Mouse (Mus musculus) erythroblast, embryonic 14.5 days (primary cell): ENCODE data around the gene Smok3c. TPM values are rescaled to one million over a fixed set of nuclear protein-coding genes. Genes with fewer than 3 reads are reported as not detected.
"Not testable (repeated sequence)": the region's sequence is repeated elsewhere in the genome, so short reads cannot be mapped to it uniquely, and the experiment has no call there.

ENCODE experiments used
- H3K27me3 ChIP-seq: 2 replicates; pipeline ENCODE4 v1.6.1; 2012; ENCODE audit warnings: inconsistent platforms; ENCODE audit not compliant: control insufficient read depth
- H3K36me3 ChIP-seq: 2 replicates; pipeline ENCODE4 v1.6.1; 2012; ENCODE audit warnings: mild to moderate bottlenecking, inconsistent platforms; ENCODE audit not compliant: control insufficient read depth
- H3K4me1 ChIP-seq: 2 replicates; pipeline ENCODE4 v1.6.1; 2012; ENCODE audit warnings: inconsistent platforms; ENCODE audit not compliant: control insufficient read depth
- H3K4me3 ChIP-seq: replicated peaks from 2 replicates; pipeline ENCODE3; 2012; ENCODE audit warnings: moderate library complexity, mild to moderate bottlenecking, inconsistent platforms
- H3K9me3 ChIP-seq: 2 replicates; pipeline ENCODE4 v1.6.1; 2012; ENCODE audit warnings: low read length, inconsistent platforms, mixed read lengths; ENCODE audit not compliant: control insufficient read depth
- GATA1 ChIP-seq: IDR thresholded peaks from 2 replicates; pipeline ENCODE4 v1.6.1; 2012; ENCODE audit warnings: low read length, inconsistent platforms, mixed read lengths
- TAL1 ChIP-seq: IDR thresholded peaks from 3 replicates; pipeline ENCODE4 v1.6.1; 2012; ENCODE audit warnings: low read length, inconsistent platforms, mixed read lengths
- polyA plus RNA-seq: library from polyadenylated mRNA; stranded (reverse); fragments of >175 nt; gene quantifications from 2 replicates; pipeline ENCODE4 v1.2.3, GENCODE M21; 2012

Gene Smok3c
- not detected in 2 replicates for polyA plus RNA-seq

DNA sequence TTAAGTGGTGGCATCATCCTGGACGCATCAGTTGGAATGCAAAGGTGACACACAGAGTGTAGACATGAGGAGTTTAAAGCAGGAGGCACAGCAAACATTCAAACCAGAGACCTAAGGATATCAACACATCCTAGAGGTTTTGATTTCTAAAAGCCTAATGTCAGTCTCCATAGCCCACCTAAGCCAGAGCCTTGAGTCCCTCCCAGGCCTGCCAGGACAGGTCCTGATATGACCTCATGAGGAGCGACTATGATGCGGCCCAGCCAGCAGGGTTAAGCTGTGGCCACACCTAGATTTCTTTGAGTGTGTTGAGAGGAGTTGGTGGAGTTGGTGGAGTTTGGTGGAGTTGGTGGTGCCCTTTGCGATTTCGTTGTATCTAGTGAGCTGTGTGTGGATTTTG, at the start of gene Smok3c:
TSS of gene Smok3c (plus strand) at position 301 of the 400 bp plus-strand sequence.
- H3K36me3 ChIP-seq, H3K4me3 ChIP-seq, H3K4me1 ChIP-seq, H3K27me3 ChIP-seq, H3K9me3 ChIP-seq: not testable (repeated sequence)

DNA sequence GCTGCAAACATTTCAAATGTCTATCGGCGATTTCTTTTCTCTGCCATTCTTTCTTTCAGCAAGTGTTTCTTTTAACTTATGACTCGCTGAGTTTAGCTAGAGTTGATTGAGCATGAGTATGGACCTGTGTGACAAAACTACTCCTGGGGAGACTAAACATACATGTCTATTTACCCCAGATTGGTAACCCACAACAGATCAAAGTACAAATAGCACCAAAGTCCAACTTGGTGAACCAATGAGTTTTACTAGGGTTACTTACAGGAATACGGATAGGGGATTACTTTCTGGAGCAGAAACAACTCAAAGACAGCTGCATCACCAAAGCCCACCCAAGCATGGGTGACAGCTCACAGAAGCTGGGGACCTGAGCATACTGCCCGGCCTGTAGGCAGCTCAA, 43.6 kb upstream of the Smok3c start:
- TF ChIP-seq TAL1 (no peak), GATA1 (no peak)
- no peak overlapping the region for H3K4me3 ChIP-seq
- no peaks in the 10 kb centered on the region; the same call in 1 of the 2 replicates for H3K9me3 ChIP-seq

DNA sequence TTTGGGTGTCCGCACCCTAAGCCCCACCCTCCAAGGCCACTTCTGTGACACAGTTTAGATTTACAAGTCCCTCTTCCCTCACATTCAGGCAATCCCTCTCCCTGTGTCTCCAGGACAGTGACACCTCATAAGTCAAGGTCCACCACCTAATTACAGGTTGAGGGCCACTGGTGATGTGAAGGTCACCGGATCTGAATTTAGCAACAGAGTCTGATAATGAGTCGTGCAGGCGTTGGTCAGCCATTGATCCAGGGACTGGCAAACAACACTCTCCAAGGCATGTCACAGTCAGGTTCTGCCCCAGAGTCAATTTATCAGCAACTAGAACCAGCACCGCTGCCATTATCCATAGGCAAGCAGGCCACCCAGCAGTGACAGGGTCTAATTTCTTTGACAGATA, 40.6 kb upstream of the Smok3c start:
- TF ChIP-seq GATA1 (no peak), TAL1 (no peak)
- H3K4me3 ChIP-seq = no peak overlapping the region
- no peaks in the 10 kb centered on the region for H3K4me1 ChIP-seq
- H3K9me3 ChIP-seq = no peaks in the 10 kb centered on the region; the same call in 1 of the 2 replicates
- H3K27me3 ChIP-seq = no peaks in the 10 kb centered on the region
- H3K36me3 ChIP-seq = no peaks in the 10 kb centered on the region

More for the DNA sequence above, 43.6 kb upstream of the Smok3c start:
- Histone ChIP-seq H3K27me3 (no peaks in the 10 kb centered on the region), H3K36me3 (no peaks in the 10 kb centered on the region), H3K4me1 (no peaks in the 10 kb centered on the region)

DNA sequence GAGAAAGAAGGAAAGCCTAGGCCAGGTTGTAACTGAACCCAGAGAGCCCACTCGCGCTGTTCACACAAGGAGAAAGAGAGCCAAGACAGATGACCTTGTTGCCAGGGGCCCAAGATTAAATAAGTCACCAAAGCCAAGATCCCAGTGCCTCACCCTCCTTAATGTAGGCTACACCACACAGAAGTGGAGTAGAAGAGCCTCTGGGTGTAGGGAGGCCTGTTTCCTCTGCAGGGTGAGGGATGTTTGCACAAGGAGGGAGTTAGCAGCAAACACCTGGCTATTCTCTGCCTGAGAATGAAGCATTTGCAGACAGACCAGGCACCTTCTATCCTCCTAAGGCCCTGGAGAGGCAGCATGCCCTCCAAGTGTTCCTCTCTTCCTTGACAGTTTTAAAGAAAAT, 36.5 kb upstream of the Smok3c start:
- Histone ChIP-seq H3K9me3 (no peaks in the 10 kb centered on the region), H3K36me3 (no peaks in the 10 kb centered on the region), H3K4me3 (no peak overlapping the region), H3K27me3 (no peaks in the 10 kb centered on the region), H3K4me1 (no peaks in the 10 kb centered on the region)
- no peak for TF ChIP-seq TAL1
- no peak for TF ChIP-seq GATA1

DNA sequence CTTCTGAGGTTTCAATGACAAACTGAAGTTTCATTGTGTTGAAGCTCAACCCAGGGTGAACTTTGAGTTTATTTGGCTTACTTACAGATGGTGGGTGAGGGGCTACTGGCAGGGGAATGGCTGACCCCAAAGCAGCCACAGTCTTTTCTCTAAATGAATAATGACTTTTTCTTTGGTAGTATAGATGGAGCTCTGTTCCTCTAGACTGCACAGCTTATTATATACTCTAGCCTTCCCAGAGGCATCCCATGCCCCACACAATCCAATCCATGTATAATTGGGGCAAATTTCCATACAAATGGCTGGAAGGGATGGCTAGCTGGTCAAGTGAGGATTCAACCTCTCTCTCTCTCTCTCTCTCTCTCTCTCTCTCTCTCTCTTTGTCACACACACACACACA, 36.0 kb upstream of the Smok3c start:
- Histone ChIP-seq H3K36me3 (no peaks in the 10 kb centered on the region), H3K27me3 (no peaks in the 10 kb centered on the region), H3K4me3 (no peak overlapping the region), H3K9me3 (no peaks in the 10 kb centered on the region), H3K4me1 (no peaks in the 10 kb centered on the region)
- no peak for TF ChIP-seq GATA1
- TF ChIP-seq TAL1 = no peak

DNA sequence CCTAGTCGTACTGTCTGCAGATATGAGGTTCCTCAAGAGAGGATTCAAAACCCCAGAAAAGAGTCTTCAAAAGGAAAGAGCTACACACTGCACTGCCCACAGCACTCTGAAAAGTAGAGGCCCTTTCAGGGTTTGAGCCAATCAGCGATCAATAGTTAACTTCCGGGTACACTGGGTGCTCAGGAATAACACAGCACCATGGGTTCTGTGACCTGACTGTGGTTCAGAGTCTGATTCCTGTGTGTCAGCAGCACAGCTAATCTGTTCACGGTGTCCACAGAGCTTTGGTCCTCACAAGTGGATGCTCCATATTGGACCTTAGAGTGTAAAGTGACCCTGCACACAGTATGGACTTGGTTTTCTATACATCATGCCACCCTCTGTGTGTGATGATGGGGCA, 33.4 kb upstream of the Smok3c start:
- not testable (repeated sequence) for H3K27me3 ChIP-seq, H3K4me3 ChIP-seq, H3K4me1 ChIP-seq, H3K36me3 ChIP-seq, H3K9me3 ChIP-seq

DNA sequence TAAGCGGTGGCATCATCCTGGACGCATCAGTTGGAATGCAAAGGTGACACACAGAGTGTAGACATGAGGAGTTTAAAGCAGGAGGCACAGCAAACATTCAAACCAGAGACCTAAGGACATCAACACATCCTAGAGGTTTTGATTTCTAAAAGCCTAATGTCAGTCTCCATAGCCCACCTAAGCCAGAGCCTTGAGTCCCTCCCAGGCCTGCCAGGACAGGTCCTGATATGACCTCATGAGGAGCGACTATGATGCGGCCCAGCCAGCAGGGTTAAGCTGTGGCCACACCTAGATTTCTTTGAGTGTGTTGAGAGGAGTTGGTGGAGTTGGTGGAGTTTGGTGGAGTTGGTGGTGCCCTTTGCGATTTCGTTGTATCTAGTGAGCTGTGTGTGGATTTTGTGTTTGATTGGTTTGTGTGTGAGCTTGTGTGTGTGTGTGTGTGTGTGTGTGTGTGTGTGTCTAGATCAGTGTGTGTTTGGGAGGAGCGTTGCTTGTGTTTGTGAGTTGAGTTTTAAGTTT, 32.0 kb upstream of the Smok3c start, which contains the start of the genes Smok3a and Smok3b:
TSS of gene Smok3a (plus strand) at position 301 of the 519 bp plus-strand sequence.
TSS of gene Smok3b (plus strand) at position 469 of the 519 bp plus-strand sequence.
- H3K4me3 ChIP-seq, H3K36me3 ChIP-seq, H3K4me1 ChIP-seq, H3K9me3 ChIP-seq, H3K27me3 ChIP-seq: not testable (repeated sequence)

DNA sequence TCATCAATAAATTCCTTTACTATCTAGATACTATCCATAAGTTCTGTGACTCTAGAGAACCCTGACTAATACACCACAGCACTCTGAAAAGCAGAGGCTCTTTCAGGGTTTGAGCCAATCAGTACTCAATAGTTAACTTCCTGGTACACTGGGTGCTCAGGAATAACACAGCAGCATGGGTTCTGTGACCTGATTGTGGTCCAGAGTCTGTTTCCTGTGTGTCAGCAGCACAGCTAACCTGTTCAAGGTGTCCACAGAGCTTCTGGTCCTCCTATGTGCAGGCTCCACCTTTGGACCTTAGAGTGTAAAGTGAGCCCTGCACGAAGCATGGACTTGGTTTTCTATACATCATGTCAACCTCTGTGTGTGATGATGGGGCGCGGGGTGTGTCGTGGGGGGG, 20.8 kb downstream of the Smok3c start:
- H3K27me3 ChIP-seq = no peaks in the 10 kb centered on the region
- H3K4me3 ChIP-seq = no peak overlapping the region
- H3K9me3 ChIP-seq = 0 out of 2 replicates have a peak, but pooled peaks cover 2% of the 10 kb centered on the region
- H3K36me3 ChIP-seq = no peaks in the 10 kb centered on the region
- H3K4me1 ChIP-seq = no peaks in the 10 kb centered on the region
- TF ChIP-seq TAL1 (no peak), GATA1 (no peak)

DNA sequence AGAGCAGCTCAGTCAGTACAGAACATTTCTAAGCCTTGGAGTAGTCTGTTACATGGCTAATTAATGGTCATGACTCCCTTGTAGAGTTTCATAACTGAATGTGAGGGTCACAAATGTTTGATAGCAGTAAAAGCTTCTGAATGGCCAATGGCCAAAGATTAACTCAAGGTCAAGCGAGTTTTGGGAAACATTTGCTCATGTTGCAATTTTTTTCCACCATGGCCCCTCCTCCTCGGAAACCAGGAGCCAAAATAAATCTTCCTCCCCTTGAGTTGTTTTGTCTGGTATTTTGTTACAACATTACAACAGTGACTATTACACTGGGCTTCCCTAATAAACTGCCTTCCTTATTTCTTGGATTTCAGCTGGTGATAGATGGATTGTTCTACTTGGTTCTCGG, 22.7 kb downstream of the Smok3c start:
- Histone ChIP-seq H3K9me3 (0 out of 2 replicates have a peak, but pooled peaks cover 2% of the 10 kb centered on the region), H3K4me3 (no peak overlapping the region), H3K27me3 (no peaks in the 10 kb centered on the region), H3K36me3 (no peaks in the 10 kb centered on the region), H3K4me1 (no peaks in the 10 kb centered on the region)
- TF ChIP-seq TAL1 (no peak), GATA1 (no peak)

DNA sequence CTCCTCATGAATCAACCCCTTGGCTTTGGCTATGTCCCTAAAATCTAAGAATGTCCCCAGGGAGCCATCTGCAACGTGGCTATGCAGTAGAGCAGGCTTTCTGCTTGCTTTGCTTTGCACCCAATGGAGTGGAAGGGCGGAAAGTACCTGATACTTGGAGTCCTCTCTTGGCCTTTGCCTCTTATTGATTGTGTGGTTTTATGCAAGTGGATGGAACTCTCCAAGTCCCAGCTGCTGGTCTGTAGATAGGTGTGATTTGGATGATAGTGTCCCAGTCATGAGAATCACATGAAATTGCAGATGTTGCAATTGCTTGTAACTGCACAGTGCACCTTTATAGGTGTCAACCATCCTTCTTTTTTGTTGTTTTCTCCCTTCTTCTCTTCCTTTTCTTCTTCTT, 23.2 kb downstream of the Smok3c start:
- no peaks in the 10 kb centered on the region for H3K27me3 ChIP-seq

More for the DNA sequence above, 23.2 kb downstream of the Smok3c start:
- H3K36me3 ChIP-seq = no peaks in the 10 kb centered on the region
- H3K4me1 ChIP-seq = no peaks in the 10 kb centered on the region
- TF ChIP-seq TAL1 (no peak), GATA1 (no peak)
- 0 out of 2 replicates have a peak, but pooled peaks cover 2% of the 10 kb centered on the region for H3K9me3 ChIP-seq
- no peak overlapping the region for H3K4me3 ChIP-seq
